Mouse (Mus musculus): ENCODE results near the gene Met. TPM values are rescaled to one million over a fixed set of nuclear protein-coding genes. Genes with fewer than 3 reads are reported as not detected.

Gene Met
- polyA plus RNA-seq, 1 experiment from 2014 or later: 3.0 TPM

GRCm38 (mm10) chr6:17466526-17466925 is 2.9 kb downstream of the Met start:
- H3K27ac ChIP-seq (ENCODE audit: poor library complexity, severe bottlenecking): no peak overlapping the region
- H3K36me3 ChIP-seq: no peaks in the 10 kb centered on the region
- peaks cover 22% of the 10 kb centered on the region for H3K27me3 ChIP-seq (replicated peaks)
- no peaks in the 10 kb centered on the region for H3K9me3 ChIP-seq (replicated peaks)
- 55% methylated on average over 3 of the region's 3 CpGs for WGBS
- H3K4me3 ChIP-seq: no peak overlapping the region
- H3K9ac ChIP-seq: no peak overlapping the region
- no peak for ATAC-seq (ENCODE audit: insufficient number of reproducible peaks, low FRiP score)
- H3K4me1 ChIP-seq (replicated peaks): peaks cover 6% of the 10 kb centered on the region; the same call in 1 of the 2 replicates
- no peak overlapping the region for H3K4me2 ChIP-seq

- no peak overlapping the region for H3K27ac ChIP-seq (ENCODE audit: poor library complexity, severe bottlenecking)
- H3K4me1 ChIP-seq (replicated peaks): peaks cover 6% of the 10 kb centered on the region; the same call in 1 of the 2 replicates
- no peaks in the 10 kb centered on the region for H3K36me3 ChIP-seq
- WGBS: 79% methylated on average over 5 of the region's 5 CpGs
- peaks cover 22% of the 10 kb centered on the region for H3K27me3 ChIP-seq (replicated peaks)
- H3K4me2 ChIP-seq: no peak overlapping the region
- no peak overlapping the region for H3K4me3 ChIP-seq
- no peaks in the 10 kb centered on the region for H3K9me3 ChIP-seq (replicated peaks)
- no peak for ATAC-seq (ENCODE audit: insufficient number of reproducible peaks, low FRiP score)
- H3K9ac ChIP-seq: no peak overlapping the region
These were observed 5.4 kb downstream of the Met start for GRCm38 (mm10) chr6:17468993-17469392.

- no peak overlapping the region for H3K4me2 ChIP-seq
- no peaks in the 10 kb centered on the region for H3K36me3 ChIP-seq
- no peaks in the 10 kb centered on the region for H3K4me1 ChIP-seq (replicated peaks)
- H3K4me3 ChIP-seq: no peak overlapping the region
- H3K9ac ChIP-seq: no peak overlapping the region
- no peaks in the 10 kb centered on the region; the same call in 1 of the 2 replicates for H3K27me3 ChIP-seq (replicated peaks)
- H3K27ac ChIP-seq (ENCODE audit: poor library complexity, severe bottlenecking): no peak overlapping the region
- ATAC-seq (ENCODE audit: insufficient number of reproducible peaks, low FRiP score): no peak
- WGBS: 83% methylated on average over 3 of the region's 3 CpGs
- H3K9me3 ChIP-seq (replicated peaks): no peaks in the 10 kb centered on the region
These were observed 9.5 kb downstream of the Met start for GRCm38 (mm10) chr6:17473128-17473527.

- Histone ChIP-seq H3K4me2 (no peak overlapping the region), H3K27ac (ENCODE audit: poor library complexity, severe bottlenecking) (no peak overlapping the region), H3K36me3 (no peaks in the 10 kb centered on the region), H3K27me3 (replicated peaks) (no peaks in the 10 kb centered on the region), H3K9ac (no peak overlapping the region), H3K4me3 (no peak overlapping the region), H3K4me1 (replicated peaks) (0 out of 2 replicates have a peak, but pooled peaks cover 5% of the 10 kb centered on the region), H3K9me3 (replicated peaks) (no peaks in the 10 kb centered on the region)
- WGBS: 58% methylated on average over 1 of the region's 1 CpGs
- ATAC-seq (ENCODE audit: insufficient number of reproducible peaks, low FRiP score): no peak
These were observed 14.2 kb downstream of the Met start for GRCm38 (mm10) chr6:17477823-17478222.

DNA sequence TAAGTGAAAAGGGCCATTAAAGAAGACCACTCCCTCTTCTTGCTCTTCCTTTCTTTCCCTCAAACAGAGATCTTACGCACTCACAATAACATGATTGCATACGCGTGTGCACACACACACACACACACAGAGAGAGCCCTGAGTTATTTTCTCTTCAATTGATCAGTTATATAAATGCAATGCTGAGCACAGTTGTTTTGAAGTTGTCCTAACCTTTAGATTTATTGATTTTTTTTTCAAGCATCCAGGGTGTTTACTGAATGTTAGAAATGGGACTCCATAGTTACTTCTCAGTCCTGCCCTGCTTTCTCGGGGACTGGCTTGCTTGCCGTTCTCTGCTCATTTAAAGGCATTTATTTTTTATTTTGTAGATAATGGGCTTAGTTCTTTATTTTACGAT is 14.7 kb downstream of the Met start:
- Histone ChIP-seq H3K4me1 (replicated peaks) (0 out of 2 replicates have a peak, but pooled peaks cover 5% of the 10 kb centered on the region), H3K4me3 (no peak overlapping the region), H3K27me3 (replicated peaks) (no peaks in the 10 kb centered on the region), H3K4me2 (no peak overlapping the region), H3K36me3 (no peaks in the 10 kb centered on the region), H3K9ac (no peak overlapping the region), H3K27ac (ENCODE audit: poor library complexity, severe bottlenecking) (no peak overlapping the region), H3K9me3 (replicated peaks) (no peaks in the 10 kb centered on the region)
- ATAC-seq (ENCODE audit: insufficient number of reproducible peaks, low FRiP score): no peak
- WGBS: 90% methylated on average over 6 of the region's 6 CpGs

DNA sequence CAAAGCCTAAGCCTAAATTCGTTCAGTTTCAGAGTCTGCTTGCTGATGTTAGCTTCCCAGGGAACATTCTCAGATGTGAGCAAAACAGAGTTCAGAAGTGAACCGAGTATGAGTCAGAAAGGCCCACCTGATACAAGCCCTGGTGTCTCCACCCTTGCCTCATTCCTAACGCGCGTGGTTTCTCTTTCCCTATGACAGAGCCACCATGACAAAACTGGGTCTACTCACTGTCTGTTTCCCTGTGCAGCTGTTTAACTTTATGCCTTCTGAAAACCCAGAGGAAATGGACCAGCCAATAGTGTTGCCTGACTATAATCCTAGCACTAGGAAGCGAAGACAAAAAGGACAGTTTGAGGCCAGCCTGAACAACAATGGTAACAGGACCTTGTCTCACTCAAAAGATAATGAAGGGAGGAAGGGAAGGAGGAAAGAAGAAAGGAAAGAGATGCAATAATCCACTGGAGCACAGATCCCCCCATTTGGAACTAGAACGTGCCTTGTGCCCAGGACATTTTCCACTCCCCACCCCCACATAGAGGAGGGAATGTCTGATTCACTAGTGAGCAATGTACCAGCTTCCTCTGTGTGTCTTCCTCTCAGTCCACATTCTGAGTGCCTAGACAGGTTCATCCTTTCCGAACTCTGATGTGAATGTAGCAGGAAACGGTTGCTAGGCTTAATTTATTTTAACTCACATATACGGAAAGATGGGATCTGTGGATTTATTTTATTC is 15.4 kb downstream of the Met start:
- WGBS: 71% methylated on average over 10 of the region's 10 CpGs
- Histone ChIP-seq H3K27me3 (replicated peaks) (no peaks in the 10 kb centered on the region), H3K27ac (ENCODE audit: poor library complexity, severe bottlenecking) (no peak overlapping the region), H3K4me3 (no peak overlapping the region), H3K36me3 (no peaks in the 10 kb centered on the region), H3K4me1 (replicated peaks) (0 out of 2 replicates have a peak, but pooled peaks cover 5% of the 10 kb centered on the region), H3K9ac (no peak overlapping the region), H3K4me2 (no peak overlapping the region), H3K9me3 (replicated peaks) (no peaks in the 10 kb centered on the region)
- ATAC-seq (ENCODE audit: insufficient number of reproducible peaks, low FRiP score): no peak

GRCm38 (mm10) chr6:17481068-17481467 is 17.5 kb downstream of the Met start:
- Histone ChIP-seq H3K9ac (no peak overlapping the region), H3K4me3 (no peak overlapping the region), H3K4me1 (replicated peaks) (0 out of 2 replicates have a peak, but pooled peaks cover 5% of the 10 kb centered on the region), H3K9me3 (replicated peaks) (no peaks in the 10 kb centered on the region), H3K27ac (ENCODE audit: poor library complexity, severe bottlenecking) (no peak overlapping the region), H3K4me2 (no peak overlapping the region), H3K36me3 (no peaks in the 10 kb centered on the region), H3K27me3 (replicated peaks) (no peaks in the 10 kb centered on the region)
- 84% methylated on average over 4 of the region's 4 CpGs for WGBS
- ATAC-seq (ENCODE audit: insufficient number of reproducible peaks, low FRiP score): no peak

GRCm38 (mm10) chr6:17485244-17485643 is 21.6 kb downstream of the Met start:
- no peaks in the 10 kb centered on the region for H3K36me3 ChIP-seq
- H3K4me3 ChIP-seq: no peak overlapping the region
- ATAC-seq (ENCODE audit: insufficient number of reproducible peaks, low FRiP score): no peak
- 79% methylated on average over 5 of the region's 5 CpGs for WGBS
- H3K9me3 ChIP-seq (replicated peaks): no peaks in the 10 kb centered on the region
- H3K27me3 ChIP-seq (replicated peaks): no peaks in the 10 kb centered on the region
- no peak overlapping the region for H3K4me2 ChIP-seq
- H3K9ac ChIP-seq: no peak overlapping the region
- H3K4me1 ChIP-seq (replicated peaks): peaks cover 3% of the 10 kb centered on the region
- no peak overlapping the region for H3K27ac ChIP-seq (ENCODE audit: poor library complexity, severe bottlenecking)

GRCm38 (mm10) chr6:17485782-17486181 is 22.2 kb downstream of the Met start:
- H3K27me3 ChIP-seq (replicated peaks): no peaks in the 10 kb centered on the region
- H3K27ac ChIP-seq (ENCODE audit: poor library complexity, severe bottlenecking): no peak overlapping the region
- no peak for ATAC-seq (ENCODE audit: insufficient number of reproducible peaks, low FRiP score)
- no peaks in the 10 kb centered on the region for H3K9me3 ChIP-seq (replicated peaks)
- peaks cover 6% of the 10 kb centered on the region for H3K4me1 ChIP-seq (replicated peaks)
- H3K4me3 ChIP-seq: no peak overlapping the region
- WGBS: 83% methylated on average over 7 of the region's 7 CpGs
- no peak overlapping the region for H3K4me2 ChIP-seq
- no peak overlapping the region for H3K9ac ChIP-seq
- no peaks in the 10 kb centered on the region for H3K36me3 ChIP-seq

GRCm38 (mm10) chr6:17488291-17488817 is 24.8 kb downstream of the Met start:
- Histone ChIP-seq H3K36me3 (no peaks in the 10 kb centered on the region), H3K9me3 (replicated peaks) (no peaks in the 10 kb centered on the region), H3K4me2 (no peak overlapping the region), H3K27me3 (replicated peaks) (no peaks in the 10 kb centered on the region), H3K9ac (no peak overlapping the region), H3K4me3 (no peak overlapping the region), H3K27ac (ENCODE audit: poor library complexity, severe bottlenecking) (no peak overlapping the region), H3K4me1 (replicated peaks) (peaks cover 10% of the 10 kb centered on the region)
- ATAC-seq (ENCODE audit: insufficient number of reproducible peaks, low FRiP score): no peak
- 31% methylated on average over 2 of the region's 2 CpGs for WGBS

GRCm38 (mm10) chr6:17490786-17491185 is 27.2 kb downstream of the Met start:
- H3K9me3 ChIP-seq (replicated peaks): no peaks in the 10 kb centered on the region
- no peak overlapping the region for H3K4me2 ChIP-seq
- H3K4me1 ChIP-seq (replicated peaks): peaks cover 10% of the 10 kb centered on the region
- 60% methylated on average over 2 of the region's 2 CpGs for WGBS
- no peak overlapping the region for H3K9ac ChIP-seq
- H3K27me3 ChIP-seq (replicated peaks): no peaks in the 10 kb centered on the region
- H3K27ac ChIP-seq (ENCODE audit: poor library complexity, severe bottlenecking): no peak overlapping the region
- no peak overlapping the region for H3K4me3 ChIP-seq
- no peaks in the 10 kb centered on the region for H3K36me3 ChIP-seq
- no peak for ATAC-seq (ENCODE audit: insufficient number of reproducible peaks, low FRiP score)
